Mouse (Mus musculus) embryonic facial prominence, embryonic 14.5 days (tissue): ENCODE results near the gene Nprl2. TPM values are rescaled to one million over a fixed set of nuclear protein-coding genes. Genes with fewer than 3 reads are reported as not detected.
A peak's percentile ranks its signal among the peaks of the same experiment; 100 is the strongest.

Experiments
- ATAC-seq: fragments of 200-750 bp; cut with Nextera tagmentation; 2 replicates; pipeline ENCODE4 v1.8.0; 2017; ENCODE audit warnings: low read depth, moderate number of reproducible peaks, moderate TSS enrichment
- DNase-seq: peaks from one replicate; pipeline ENCODE4 v3.0.0-alpha.2; 2015; ENCODE audit warnings: low spot score
- H3K27ac ChIP-seq: fragments of 300-500 bp; sonication (generic); replicated peaks from 2 replicates; pipeline ENCODE4 v1.5.1; 2014; ENCODE audit warnings: low read depth, mild to moderate bottlenecking, low read length, moderate library complexity
- H3K27me3 ChIP-seq: fragments of 300-500 bp; sonication (generic); replicated peaks from 2 replicates; pipeline ENCODE4 v1.6.1; 2014; ENCODE audit warnings: low read length; ENCODE audit not compliant: control insufficient read depth, insufficient read depth
- H3K36me3 ChIP-seq: fragments of 300-500 bp; sonication (generic); 2 replicates; pipeline ENCODE4 v1.6.1; 2014; ENCODE audit warnings: low read length, mixed read lengths; ENCODE audit not compliant: control insufficient read depth, insufficient read depth
- H3K4me1 ChIP-seq: fragments of 300-500 bp; sonication (generic); 2 replicates; pipeline ENCODE4 v1.6.1; 2014; ENCODE audit warnings: antibody characterized with exemption, low read length; ENCODE audit not compliant: control insufficient read depth, insufficient read depth
- H3K4me2 ChIP-seq: fragments of 300-500 bp; sonication (generic); 2 replicates; pipeline ENCODE4 v1.6.1; 2014; ENCODE audit warnings: low read depth, mild to moderate bottlenecking, low read length, moderate library complexity, mixed read lengths
- H3K4me3 ChIP-seq: fragments of 300-500 bp; sonication (generic); 2 replicates; pipeline ENCODE4 v1.5.1; 2014; ENCODE audit warnings: low read depth, mild to moderate bottlenecking, low read length
- H3K9ac ChIP-seq: fragments of 300-500 bp; sonication (generic); 2 replicates; pipeline ENCODE4 v1.6.1; 2014; ENCODE audit warnings: low read depth, mild to moderate bottlenecking, low read length, moderate library complexity, mixed read lengths
- H3K9me3 ChIP-seq: fragments of 300-500 bp; sonication (generic); 2 replicates; pipeline ENCODE4 v1.6.1; 2016; ENCODE audit warnings: low read length; ENCODE audit not compliant: control insufficient read depth
- WGBS: fragments of 180-500 bp; shearing (Covaris S2); extraction: QIAGEN DNeasy Blood & Tissue Kit; methylation state at CpG from one replicate; pipeline ENCODE4 v1.1.7; 2014; 5-methylcytosine and 5-hydroxymethylcytosine counted together
- polyA plus RNA-seq: library from polyadenylated mRNA; unstranded; fragments of >200 nt; fragmentation: Nextera tagmentation; extraction: Ambion mirVana; gene quantifications from 2 replicates; pipeline ENCODE4 v1.2.1, GENCODE M21; 2014

Nprl2 gene
- polyA plus RNA-seq, 1 experiment from 2014 or later, result 35.4 TPM

DNA sequence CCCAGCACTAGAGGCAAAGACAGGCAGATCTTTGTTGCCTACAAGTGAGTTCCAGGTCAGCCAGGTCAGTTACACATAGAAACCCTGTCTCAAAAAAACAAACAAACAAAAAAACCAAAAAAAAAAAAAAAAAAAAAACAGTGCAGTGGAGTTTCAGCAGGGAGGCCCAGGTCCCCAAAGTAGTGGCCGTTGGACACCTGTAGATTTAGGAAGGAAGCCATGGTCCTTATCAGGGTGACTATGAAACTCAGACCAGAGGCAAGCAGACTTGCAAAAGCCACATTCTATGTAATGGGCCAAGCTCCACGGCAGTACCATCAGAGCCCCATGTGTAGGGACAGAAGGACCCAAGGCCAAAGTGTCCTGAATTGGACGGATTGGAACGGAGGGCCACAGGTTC, 39.6 kb downstream of the Nprl2 start:
- DNase-seq, result no peak
- 76% methylated on average over 4 of the region's 4 CpGs for WGBS
- no peaks in the 10 kb centered on the region for H3K27me3 ChIP-seq

DNA sequence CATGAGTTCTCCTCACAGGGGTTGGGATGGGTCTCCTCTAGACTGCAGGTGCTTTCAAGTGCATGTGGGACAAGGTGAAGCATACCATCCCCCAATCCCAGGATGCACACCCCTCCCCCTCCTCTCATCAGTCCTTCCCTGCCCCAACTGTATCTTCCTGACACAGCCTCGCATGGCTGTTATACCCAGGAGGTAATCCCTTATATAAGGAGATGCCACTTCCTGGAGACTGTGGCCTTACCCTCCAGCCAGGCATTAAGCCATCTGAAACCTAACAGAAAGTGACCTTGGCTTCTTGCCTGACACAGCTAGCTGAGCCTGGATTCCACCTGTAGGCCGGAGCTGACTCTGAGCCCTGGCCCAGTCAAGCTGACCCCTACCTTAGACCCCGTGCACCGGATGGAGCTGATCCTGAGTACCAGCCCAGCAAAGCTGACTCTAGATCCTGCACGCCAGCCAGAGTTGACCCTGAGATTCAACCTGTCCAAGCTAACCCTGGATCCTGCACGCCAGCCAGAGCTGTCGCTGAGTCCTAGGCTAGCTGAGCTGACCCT, 40.6 kb downstream of the Nprl2 start:
- peak overlapping the region; percentile 68; the same call in 1 of the 2 replicates for H3K4me2 ChIP-seq
- no peak for ATAC-seq
- no peak overlapping the region for H3K4me3 ChIP-seq

More for the DNA sequence above, 39.6 kb downstream of the Nprl2 start:
- H3K9ac ChIP-seq, result peak overlapping the region; percentile 74
- H3K9me3 ChIP-seq, result no peaks in the 10 kb centered on the region
- peak overlapping the region; percentile 51 for H3K4me3 ChIP-seq
- peaks cover 8% of the 10 kb centered on the region; the same call in 1 of the 2 replicates for H3K4me1 ChIP-seq
- peak overlapping the region; percentile 68 for H3K4me2 ChIP-seq
- no peak for ATAC-seq
- H3K27ac ChIP-seq, result peak overlapping the region; percentile 92
- peaks cover 9% of the 10 kb centered on the region for H3K36me3 ChIP-seq

GRCm38 (mm10) chr9:107583174-107583573, 41.1 kb downstream of the Nprl2 start:
- no peak for ATAC-seq
- DNase-seq, result no peak
- Histone ChIP-seq H3K4me3 (no peak overlapping the region), H3K4me1 (peaks cover 5% of the 10 kb centered on the region; the same call in 1 of the 2 replicates), H3K9ac (no peak overlapping the region), H3K36me3 (peaks cover 9% of the 10 kb centered on the region), H3K27me3 (no peaks in the 10 kb centered on the region), H3K9me3 (no peaks in the 10 kb centered on the region), H3K27ac (no peak overlapping the region), H3K4me2 (no peak overlapping the region)
- 94% methylated on average over 12 of the region's 14 CpGs for WGBS

More for the DNA sequence above, 40.6 kb downstream of the Nprl2 start:
- no peak for DNase-seq
- H3K27ac ChIP-seq, result no peak overlapping the region
- 90% methylated on average over 7 of the region's 7 CpGs for WGBS
- H3K9ac ChIP-seq, result no peak overlapping the region
- peaks cover 9% of the 10 kb centered on the region for H3K36me3 ChIP-seq
- H3K9me3 ChIP-seq, result no peaks in the 10 kb centered on the region
- H3K4me1 ChIP-seq, result peaks cover 4% of the 10 kb centered on the region; the same call in 1 of the 2 replicates
- no peaks in the 10 kb centered on the region for H3K27me3 ChIP-seq

GRCm38 (mm10) chr9:107586504-107586903, 44.5 kb downstream of the Nprl2 start:
- H3K9me3 ChIP-seq, result no peaks in the 10 kb centered on the region
- peaks cover 29% of the 10 kb centered on the region for H3K36me3 ChIP-seq
- no peak overlapping the region for H3K9ac ChIP-seq
- H3K4me1 ChIP-seq, result peaks cover 10% of the 10 kb centered on the region; the same call in 1 of the 2 replicates
- ATAC-seq (no peak), DNase-seq (no peak)
- no peak overlapping the region for H3K4me2 ChIP-seq
- H3K27me3 ChIP-seq, result no peaks in the 10 kb centered on the region
- H3K4me3 ChIP-seq, result no peak overlapping the region
- 90% methylated on average over 5 of the region's 5 CpGs for WGBS
- H3K27ac ChIP-seq, result no peak overlapping the region

- peaks cover 36% of the 10 kb centered on the region for H3K36me3 ChIP-seq
- H3K4me1 ChIP-seq, result peaks cover 10% of the 10 kb centered on the region; the same call in 1 of the 2 replicates
- no peak within 1 kb of the TSS for H3K27ac ChIP-seq
- ATAC-seq (peak; percentile 99), DNase-seq (peak; percentile 100)
- H3K27me3 ChIP-seq, result no peaks in the 10 kb centered on the region
- WGBS, result 15% methylated on average over 42 of the region's 46 CpGs
- no peaks in the 10 kb centered on the region for H3K9me3 ChIP-seq
- H3K9ac ChIP-seq, result peak within 1 kb of the TSS; percentile 73
- H3K4me3 ChIP-seq, result peak within 1 kb of the TSS; percentile 83
- peak within 1 kb of the TSS; percentile 90 for H3K4me2 ChIP-seq
These were observed 45.2 kb downstream of the Nprl2 start, which contains the start of gene Ifrd2 for GRCm38 (mm10) chr9:107586974-107587832. Ifrd2 (plus strand) TSS chr9:107587642.

GRCm38 (mm10) chr9:107587833-107588639, 46.0 kb downstream of the Nprl2 start:
- Histone ChIP-seq H3K4me1 (peaks cover 10% of the 10 kb centered on the region; the same call in 1 of the 2 replicates), H3K27me3 (no peaks in the 10 kb centered on the region), H3K9me3 (no peaks in the 10 kb centered on the region), H3K9ac (peak overlapping the region; percentile 73), H3K4me2 (peak overlapping the region; percentile 90), H3K27ac (no peak overlapping the region), H3K4me3 (peak overlapping the region; percentile 83), H3K36me3 (peaks cover 39% of the 10 kb centered on the region)
- peak; percentile 73 for DNase-seq
- ATAC-seq, result no peak; the same call in 1 of the 2 replicates
- WGBS, result 4% methylated on average over 33 of the region's 33 CpGs

DNA sequence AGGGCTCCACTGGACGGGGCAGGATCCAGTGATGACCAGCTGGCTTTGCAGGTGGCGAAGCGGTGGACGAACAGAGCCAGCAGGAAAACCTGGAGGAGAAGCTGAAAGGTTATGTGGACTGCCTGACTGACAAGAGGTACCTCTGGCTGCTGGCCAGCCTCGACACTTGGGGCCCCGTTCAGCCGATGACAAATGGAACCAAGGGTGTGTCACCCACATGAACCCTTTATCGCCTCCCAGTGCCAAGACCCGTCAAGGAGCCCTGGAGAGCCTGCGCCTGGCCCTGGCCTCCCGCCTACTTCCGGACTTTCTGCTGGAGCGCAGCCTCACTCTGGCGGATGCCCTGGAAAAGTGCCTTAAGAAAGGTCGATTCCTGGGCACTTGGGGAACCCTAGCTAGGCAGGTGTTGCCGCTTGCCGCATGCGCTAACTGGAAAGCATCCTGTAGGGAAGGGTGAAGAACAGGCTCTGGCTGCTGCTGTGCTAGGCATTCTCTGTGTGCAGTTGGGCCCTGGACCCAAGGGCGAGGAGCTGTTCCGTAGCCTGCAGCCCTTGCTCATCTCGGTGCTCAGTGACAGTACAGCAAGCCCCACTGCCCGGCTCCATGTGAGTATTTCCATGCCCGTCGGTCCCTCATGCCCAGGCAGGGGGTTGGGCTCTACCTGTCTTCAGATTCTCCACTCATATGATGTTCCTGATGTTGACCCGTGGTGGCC, 48.2 kb downstream of the Nprl2 start:
- Histone ChIP-seq H3K9me3 (no peaks in the 10 kb centered on the region), H3K27ac (no peak overlapping the region), H3K4me1 (peaks cover 10% of the 10 kb centered on the region; the same call in 1 of the 2 replicates), H3K9ac (no peak overlapping the region), H3K27me3 (no peaks in the 10 kb centered on the region), H3K4me3 (no peak overlapping the region), H3K4me2 (no peak overlapping the region), H3K36me3 (peaks cover 47% of the 10 kb centered on the region)
- no peak for ATAC-seq
- 91% methylated on average over 25 of the region's 25 CpGs for WGBS
- no peak for DNase-seq

DNA sequence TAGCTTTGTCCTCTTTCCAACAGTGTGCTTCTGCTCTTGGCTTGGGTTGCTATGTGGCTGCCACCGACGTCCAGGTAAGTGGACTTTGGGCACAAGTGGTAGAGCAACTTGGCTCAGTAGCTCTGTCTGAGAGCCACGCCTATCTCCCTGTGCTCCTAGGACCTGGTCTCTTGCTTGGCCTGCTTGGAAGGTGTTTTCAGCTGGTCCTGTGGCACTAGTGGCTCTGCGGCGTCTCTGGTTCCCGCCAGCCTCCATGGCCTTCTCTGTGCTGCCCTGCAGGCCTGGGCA, 48.7 kb downstream of the Nprl2 start:
- no peaks in the 10 kb centered on the region for H3K27me3 ChIP-seq
- H3K4me2 ChIP-seq, result no peak overlapping the region
- no peaks in the 10 kb centered on the region for H3K9me3 ChIP-seq
- peaks cover 47% of the 10 kb centered on the region for H3K36me3 ChIP-seq
- H3K27ac ChIP-seq, result no peak overlapping the region
- DNase-seq (no peak), ATAC-seq (no peak)
- H3K9ac ChIP-seq, result no peak overlapping the region
- H3K4me1 ChIP-seq, result peaks cover 10% of the 10 kb centered on the region; the same call in 1 of the 2 replicates
- 96% methylated on average over 6 of the region's 6 CpGs for WGBS
- H3K4me3 ChIP-seq, result no peak overlapping the region
